Mouse (Mus musculus) limb, embryonic 14.5 days (tissue): Measurements from ENCODE around the gene Dhx15. TPM values are rescaled to one million over a fixed set of nuclear protein-coding genes. Genes with fewer than 3 reads are reported as not detected.

Source experiments
- ATAC-seq: fragments of 200-750 bp; cut with Nextera tagmentation; 2 replicates; pipeline ENCODE4 v1.8.0; 2017; ENCODE audit warnings: low read depth, moderate number of reproducible peaks, moderate TSS enrichment; ENCODE audit not compliant: low FRiP score
- DNase-seq: peaks from one replicate; pipeline ENCODE4 v3.0.0-alpha.2; 2015; ENCODE audit warnings: low spot score
- H3K27ac ChIP-seq: fragments of 300-500 bp; sonication (generic); replicated peaks from 2 replicates; pipeline ENCODE4 v1.5.1; 2014; ENCODE audit warnings: low read depth, mild to moderate bottlenecking, low read length, moderate library complexity, mixed read lengths
- H3K27me3 ChIP-seq: fragments of 300-500 bp; sonication (generic); 2 replicates; pipeline ENCODE4 v1.6.1; 2014; ENCODE audit warnings: low read length, mixed read lengths; ENCODE audit not compliant: control insufficient read depth, insufficient read depth
- H3K36me3 ChIP-seq: fragments of 300-500 bp; sonication (generic); 2 replicates; pipeline ENCODE4 v1.6.1; 2014; ENCODE audit warnings: mild to moderate bottlenecking, low read length, moderate library complexity, mixed read lengths; ENCODE audit not compliant: control insufficient read depth, insufficient read depth
- H3K4me1 ChIP-seq: fragments of 300-500 bp; sonication (generic); 2 replicates; pipeline ENCODE4 v1.6.1; 2014; ENCODE audit warnings: antibody characterized with exemption, low read length, mixed read lengths; ENCODE audit not compliant: control insufficient read depth, insufficient read depth
- H3K4me2 ChIP-seq: fragments of 300-500 bp; sonication (generic); replicated peaks from 2 replicates; pipeline ENCODE4 v1.6.1; 2014; ENCODE audit warnings: low read depth, mild to moderate bottlenecking, low read length, moderate library complexity; ENCODE audit not compliant: severe bottlenecking
- H3K4me3 ChIP-seq: fragments of 300-500 bp; sonication (generic); replicated peaks from 2 replicates; pipeline ENCODE4 v1.5.1; 2014; ENCODE audit warnings: low read length
- H3K9ac ChIP-seq: fragments of 300-500 bp; sonication (generic); 2 replicates; pipeline ENCODE4 v1.6.1; 2014; ENCODE audit warnings: mild to moderate bottlenecking, low read depth, low read length, moderate library complexity; ENCODE audit not compliant: severe bottlenecking
- H3K9me3 ChIP-seq: fragments of 300-500 bp; sonication (generic); 2 replicates; pipeline ENCODE4 v1.6.1; 2016; ENCODE audit warnings: low read length; ENCODE audit not compliant: control insufficient read depth
- POLR2A ChIP-seq: fragments of 200-500 bp; IDR thresholded peaks from 2 replicates; pipeline ENCODE4 v1.8.0; 2012; ENCODE audit warnings: inconsistent platforms, mild to moderate bottlenecking, moderate library complexity, borderline replicate concordance; ENCODE audit not compliant: insufficient read depth, insufficient read length; ENCODE audit errors: extremely low read depth
- WGBS: fragments of 180-500 bp; shearing (Covaris S2); extraction: QIAGEN DNeasy Blood & Tissue Kit; methylation state at CpG from one replicate; pipeline ENCODE4 v1.1.7; 2014; 5-methylcytosine and 5-hydroxymethylcytosine counted together
- polyA plus RNA-seq, 2 experiments: library from polyadenylated mRNA; depleted of rRNA in 1 of 2; stranded (reverse) in 1 of 2; unstranded in 1 of 2; fragments of >200 nt; fragmentation: Nextera tagmentation in 1 of 2; extraction: Ambion mirVana in 1 of 2; gene quantifications; 2 replicates each; pipeline versions ENCODE4 v1.2.1 to v1.2.3; 2012 to 2014

Dhx15 gene
- polyA plus RNA-seq, 2 experiments: 88.7 to 183 TPM

- Histone ChIP-seq H3K27me3 (no peaks in the 10 kb centered on the region), H3K4me1 (no peaks in the 10 kb centered on the region), H3K4me3 (no peak overlapping the region), H3K4me2 (no peak overlapping the region), H3K36me3 (peaks cover 32% of the 10 kb centered on the region), H3K9me3 (no peaks in the 10 kb centered on the region), H3K9ac (no peak overlapping the region), H3K27ac (no peak overlapping the region)
- no peak for TF ChIP-seq POLR2A
- DNase-seq (no peak), ATAC-seq (no peak)
- whole genome bisulfite sequencing: 87% methylated on average over 9 of the region's 9 CpGs
Measured at GRCm38 (mm10) chr5:52141936-52142335, 48.4 kb downstream of the Dhx15 start.

- Histone ChIP-seq H3K4me2 (no peak overlapping the region), H3K27ac (no peak overlapping the region), H3K27me3 (no peaks in the 10 kb centered on the region), H3K4me3 (no peak overlapping the region), H3K9me3 (no peaks in the 10 kb centered on the region), H3K9ac (no peak overlapping the region; the same call in 1 of the 2 replicates), H3K4me1 (no peaks in the 10 kb centered on the region), H3K36me3 (peaks cover 22% of the 10 kb centered on the region)
- TF ChIP-seq POLR2A: no peak
- 68% methylated on average over 6 of the region's 6 CpGs for WGBS
- ATAC-seq: no peak
- DNase-seq: no peak
Measured at GRCm38 (mm10) chr5:52138819-52139218, 51.5 kb downstream of the Dhx15 start.

- 84% methylated on average over 11 of the region's 11 CpGs for WGBS
Measured at GRCm38 (mm10) chr5:52138134-52138533, 52.2 kb downstream of the Dhx15 start.

GRCm38 (mm10) chr5:52135460-52136141 is 54.7 kb downstream of the Dhx15 start:
- Histone ChIP-seq H3K9me3 (no peaks in the 10 kb centered on the region), H3K4me1 (no peaks in the 10 kb centered on the region), H3K4me2 (no peak overlapping the region), H3K9ac (no peak overlapping the region), H3K4me3 (no peak overlapping the region), H3K27me3 (no peaks in the 10 kb centered on the region), H3K36me3 (peaks cover 11% of the 10 kb centered on the region), H3K27ac (no peak overlapping the region)
- no peak for TF ChIP-seq POLR2A
- ATAC-seq (no peak), DNase-seq (no peak)
- WGBS: 77% methylated on average over 16 of the region's 16 CpGs

More at GRCm38 (mm10) chr5:52138134-52138533, 52.2 kb downstream of the Dhx15 start:
- H3K4me1 ChIP-seq: no peaks in the 10 kb centered on the region
- no peaks in the 10 kb centered on the region for H3K27me3 ChIP-seq
- no peak overlapping the region for H3K27ac ChIP-seq
- DNase-seq (no peak), ATAC-seq (no peak)
- H3K9ac ChIP-seq: no peak overlapping the region
- H3K4me3 ChIP-seq: no peak overlapping the region
- no peaks in the 10 kb centered on the region for H3K9me3 ChIP-seq
- no peak for TF ChIP-seq POLR2A
- peaks cover 21% of the 10 kb centered on the region for H3K36me3 ChIP-seq
- H3K4me2 ChIP-seq: no peak overlapping the region

- DNase-seq: no peak
- 94% methylated on average over 7 of the region's 7 CpGs for WGBS
- no peak overlapping the region for H3K9ac ChIP-seq
- no peaks in the 10 kb centered on the region for H3K27me3 ChIP-seq
- H3K4me3 ChIP-seq: no peak overlapping the region
- H3K4me1 ChIP-seq: no peaks in the 10 kb centered on the region
- no peak for TF ChIP-seq POLR2A
- H3K4me2 ChIP-seq: no peak overlapping the region
- peaks cover 6% of the 10 kb centered on the region; the same call in 1 of the 2 replicates for H3K36me3 ChIP-seq
- no peaks in the 10 kb centered on the region for H3K9me3 ChIP-seq
- H3K27ac ChIP-seq: no peak overlapping the region
- ATAC-seq: no peak
Measured at GRCm38 (mm10) chr5:52132840-52133239, 57.5 kb downstream of the Dhx15 start.
